Mouse (Mus musculus) megakaryocyte, embryonic 14.5 days (primary cell): Measurements from ENCODE around the gene Fgfr2. TPM values are rescaled to one million over a fixed set of nuclear protein-coding genes. Genes with fewer than 3 reads are reported as not detected.

Source experiments
- H3K27me3 ChIP-seq: replicated peaks from 2 replicates; pipeline ENCODE3; 2012; ENCODE audit warnings: inconsistent platforms
- H3K36me3 ChIP-seq: replicated peaks from 2 replicates; pipeline ENCODE3; 2012; ENCODE audit warnings: low read length, inconsistent platforms, mixed read lengths
- H3K4me1 ChIP-seq: 2 replicates; pipeline ENCODE4 v1.6.1; 2012; ENCODE audit warnings: inconsistent platforms
- H3K4me3 ChIP-seq: replicated peaks from 2 replicates; pipeline ENCODE3; 2012; ENCODE audit warnings: moderate library complexity, mild to moderate bottlenecking, inconsistent platforms
- H3K9me3 ChIP-seq: 2 replicates; pipeline ENCODE4 v1.6.1; 2012; ENCODE audit warnings: inconsistent platforms
- FLI1 ChIP-seq: IDR thresholded peaks from 2 replicates; pipeline ENCODE4 v1.6.1; 2012; ENCODE audit warnings: low read length, inconsistent platforms, mixed read lengths
- GATA1 ChIP-seq: IDR thresholded peaks from 3 replicates; pipeline ENCODE4 v1.6.1; 2012; ENCODE audit warnings: mixed read lengths, low read length, inconsistent platforms, borderline replicate concordance
- polyA plus RNA-seq: library from polyadenylated mRNA; stranded (reverse); fragments of >175 nt; gene quantifications from 2 replicates; pipeline ENCODE4 v1.2.3, GENCODE M21; 2012; ENCODE audit warnings: low replicate concordance; ENCODE audit not compliant: insufficient read depth

Gene Fgfr2
- polyA plus RNA-seq, 1 experiment = 0.45 TPM

DNA sequence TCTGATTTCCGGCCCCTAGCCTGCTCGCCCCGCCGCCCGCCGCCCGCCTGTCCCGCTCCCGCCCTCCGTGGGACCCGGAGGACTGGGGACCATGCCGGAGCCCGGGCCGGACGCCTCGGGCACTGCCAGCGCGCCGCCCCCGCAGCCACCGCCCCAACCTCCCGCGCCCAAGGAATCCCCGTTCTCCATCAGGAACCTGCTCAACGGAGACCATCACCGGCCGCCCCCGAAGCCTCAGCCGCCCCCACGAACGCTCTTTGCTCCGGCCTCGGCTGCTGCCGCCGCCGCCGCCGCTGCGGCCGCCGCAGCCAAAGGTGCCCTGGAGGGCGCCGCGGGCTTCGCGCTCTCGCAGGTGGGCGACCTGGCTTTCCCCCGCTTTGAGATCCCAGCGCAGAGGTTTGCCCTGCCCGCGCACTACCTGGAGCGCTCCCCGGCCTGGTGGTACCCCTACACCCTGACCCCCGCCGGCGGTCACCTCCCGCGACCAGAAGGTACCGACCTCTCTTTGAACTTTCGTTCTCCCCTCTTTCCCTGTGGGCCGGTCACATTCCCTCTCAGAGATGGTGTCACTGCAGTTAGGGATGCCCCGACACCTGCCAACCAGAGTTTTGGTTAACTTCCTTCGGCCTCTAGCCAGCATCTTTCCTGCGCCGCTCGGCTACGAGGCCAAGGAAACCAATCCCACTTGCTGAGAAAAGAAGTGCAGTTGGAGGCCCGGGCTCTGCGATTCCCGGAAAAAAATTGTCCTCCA, 1580.1 kb downstream of the Fgfr2 start:
- Histone ChIP-seq H3K4me1 (peaks cover 32% of the 10 kb centered on the region), H3K4me3 (peak overlapping the region; percentile 75), H3K9me3 (no peaks in the 10 kb centered on the region), H3K27me3 (peaks cover 95% of the 10 kb centered on the region), H3K36me3 (no peaks in the 10 kb centered on the region)
- TF ChIP-seq GATA1 = no peak
- no peak for TF ChIP-seq FLI1

DNA sequence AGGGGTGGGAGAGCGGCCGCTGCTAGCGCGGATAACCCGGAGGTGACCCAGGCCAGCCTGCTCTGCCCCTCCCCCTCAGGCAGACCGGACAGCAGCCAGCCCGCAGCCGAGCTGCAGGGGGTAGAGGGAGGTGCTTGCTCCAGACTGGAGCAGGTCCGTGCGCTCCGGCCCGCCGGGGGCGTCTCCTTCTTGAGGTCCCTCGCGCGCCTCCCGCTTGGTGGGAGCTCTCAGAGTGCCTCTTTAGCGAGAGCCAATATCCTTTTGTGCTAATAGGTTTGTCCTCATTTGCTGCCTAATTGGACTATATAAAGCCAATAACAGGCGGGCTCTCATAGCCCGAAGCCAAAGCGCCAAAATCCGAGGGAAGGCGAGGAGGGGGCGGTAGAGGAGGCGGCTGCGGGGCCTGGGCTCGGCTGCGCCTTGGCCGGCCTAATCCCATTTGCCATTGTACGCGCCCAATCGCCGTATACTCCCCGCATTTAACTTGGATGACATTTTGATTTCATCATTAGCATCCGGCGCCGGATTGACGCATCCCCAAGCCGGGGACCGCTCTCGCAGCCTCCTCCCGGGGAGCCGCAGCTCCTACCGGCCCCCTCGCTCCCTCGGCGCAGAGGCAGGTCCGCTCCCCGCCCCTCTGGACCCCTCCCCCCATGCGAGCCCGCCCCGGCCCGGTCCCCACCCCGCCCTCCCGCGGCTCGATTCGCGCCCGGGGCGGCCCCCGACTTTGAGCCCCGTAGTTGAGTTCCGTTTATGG, 1580.9 kb downstream of the Fgfr2 start, which contains the start of gene Hmx3:
Hmx3 (plus strand) TSS at position 753 of the 757 bp plus-strand sequence.
- Histone ChIP-seq H3K36me3 (no peaks in the 10 kb centered on the region), H3K4me3 (peak within 1 kb of the TSS; percentile 80), H3K4me1 (peaks cover 32% of the 10 kb centered on the region), H3K9me3 (no peaks in the 10 kb centered on the region), H3K27me3 (peaks cover 94% of the 10 kb centered on the region)
- TF ChIP-seq GATA1 (no peak), FLI1 (no peak)

DNA sequence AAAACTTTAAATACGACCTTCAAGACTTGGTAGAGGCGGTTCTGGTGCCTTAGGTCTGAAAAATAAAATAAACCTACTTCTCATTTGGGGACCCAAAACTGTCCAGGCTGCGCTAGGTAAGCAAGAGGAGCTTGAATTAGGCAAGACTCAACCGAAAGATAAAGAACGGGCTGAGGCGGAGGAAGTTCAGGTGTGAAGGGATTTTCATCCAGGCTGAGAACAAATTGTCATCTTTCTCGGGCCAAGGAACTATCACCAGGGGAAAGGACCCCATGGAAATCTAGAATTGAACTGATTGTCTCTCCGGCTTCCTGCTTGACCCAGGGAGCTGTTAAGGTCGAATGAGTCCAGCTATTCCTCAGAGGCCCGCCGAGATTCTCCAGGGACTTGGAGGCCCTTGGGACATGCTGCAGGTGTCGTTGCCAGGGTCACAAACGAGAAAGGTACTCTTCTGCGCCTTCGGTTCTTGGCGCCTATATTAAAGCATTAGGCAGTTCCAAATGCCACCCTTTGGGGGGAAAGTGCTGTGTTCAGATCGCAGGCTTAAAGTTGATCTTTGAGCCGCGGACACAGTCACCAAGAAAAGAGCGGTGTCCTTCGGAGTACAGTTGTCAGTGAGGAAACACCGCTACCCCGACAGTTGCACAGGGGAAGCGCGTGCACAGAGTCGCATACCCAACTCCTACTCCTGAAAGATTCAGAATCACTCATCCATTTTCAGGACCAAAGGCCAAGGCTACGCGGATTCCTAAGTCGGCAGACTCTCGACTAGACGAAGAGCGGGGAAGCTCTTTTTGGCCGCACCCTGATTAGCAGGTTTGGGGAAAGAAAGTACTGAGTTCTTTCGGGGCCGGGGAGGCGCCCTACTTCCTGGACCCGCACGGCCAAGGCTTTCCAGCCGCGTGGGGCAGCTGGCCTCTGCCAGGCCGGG, 1581.7 kb downstream of the Fgfr2 start:
- Histone ChIP-seq H3K4me1 (peaks cover 32% of the 10 kb centered on the region), H3K4me3 (peak overlapping the region; percentile 42), H3K36me3 (no peaks in the 10 kb centered on the region), H3K27me3 (peaks cover 94% of the 10 kb centered on the region), H3K9me3 (no peaks in the 10 kb centered on the region)
- TF ChIP-seq GATA1 (no peak), FLI1 (no peak)

DNA sequence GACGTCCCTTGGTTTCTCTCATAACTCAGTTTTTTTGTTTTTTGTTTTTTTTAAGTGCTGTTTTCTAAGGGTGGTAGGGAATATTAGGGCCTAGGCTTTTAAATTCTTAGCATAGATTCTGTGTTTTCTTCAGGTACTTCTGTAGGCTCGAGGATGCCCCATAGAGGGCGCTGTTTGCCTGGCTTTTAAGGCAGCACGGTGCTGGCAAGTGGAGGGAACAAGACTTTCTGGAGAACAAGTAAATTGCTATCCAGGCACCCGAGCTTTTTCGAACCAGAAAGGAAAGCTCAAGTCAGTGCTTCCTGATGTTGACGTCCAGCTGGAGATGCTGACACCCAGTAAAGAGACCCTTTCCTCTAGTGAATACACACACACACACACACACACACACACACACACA, 1583.2 kb downstream of the Fgfr2 start:
- TF ChIP-seq FLI1 (no peak), GATA1 (no peak)
- Histone ChIP-seq H3K36me3 (no peaks in the 10 kb centered on the region), H3K4me3 (no peak overlapping the region), H3K9me3 (no peaks in the 10 kb centered on the region), H3K27me3 (peaks cover 86% of the 10 kb centered on the region), H3K4me1 (peaks cover 32% of the 10 kb centered on the region)

DNA sequence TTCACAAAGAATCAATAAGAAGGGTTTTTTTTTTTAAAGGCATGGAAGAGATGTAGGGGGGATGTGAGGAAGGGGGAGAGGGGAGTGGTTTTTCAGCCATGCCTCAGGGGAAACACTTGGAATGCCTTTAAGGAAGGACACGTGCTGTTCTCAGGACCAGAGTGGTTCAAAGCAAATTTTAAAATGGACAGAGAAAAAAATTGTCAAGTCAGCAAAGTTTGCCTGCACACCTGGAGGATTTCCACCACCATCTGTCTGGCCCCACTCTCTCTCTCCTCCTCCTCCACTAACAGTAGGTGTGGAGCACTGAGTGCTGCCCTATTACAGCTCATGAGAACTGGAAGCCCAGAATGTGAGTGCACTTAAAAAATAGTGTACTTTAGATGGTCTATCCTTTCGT, 1619.4 kb downstream of the Fgfr2 start:
- Histone ChIP-seq H3K27me3 (peaks cover 10% of the 10 kb centered on the region), H3K36me3 (no peaks in the 10 kb centered on the region), H3K9me3 (no peaks in the 10 kb centered on the region), H3K4me3 (no peak overlapping the region), H3K4me1 (no peaks in the 10 kb centered on the region)
- TF ChIP-seq GATA1 = no peak
- TF ChIP-seq FLI1 = no peak

DNA sequence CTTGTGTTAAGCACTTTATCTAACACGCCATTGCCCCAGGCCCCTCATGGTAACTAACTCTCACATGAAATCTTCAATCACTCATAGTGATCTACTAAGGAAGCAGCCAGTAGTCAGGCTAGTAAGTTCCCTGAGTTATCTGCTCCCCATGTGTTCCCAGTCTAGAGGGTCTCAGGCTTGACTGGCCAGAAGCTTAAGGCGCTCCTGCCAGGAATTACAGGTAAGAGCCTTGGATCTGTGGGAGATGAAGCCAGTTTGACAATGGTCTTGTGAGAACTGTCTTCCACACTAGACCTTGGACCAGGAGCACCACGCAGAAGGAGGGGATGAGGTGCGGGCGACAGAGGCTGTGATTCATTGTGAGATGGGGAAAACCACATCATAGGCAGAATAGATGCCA, 1644.7 kb downstream of the Fgfr2 start:
- Histone ChIP-seq H3K4me3 (no peak overlapping the region), H3K9me3 (no peaks in the 10 kb centered on the region), H3K36me3 (no peaks in the 10 kb centered on the region), H3K27me3 (peaks cover 8% of the 10 kb centered on the region), H3K4me1 (no peaks in the 10 kb centered on the region)
- TF ChIP-seq GATA1 (no peak), FLI1 (no peak)

DNA sequence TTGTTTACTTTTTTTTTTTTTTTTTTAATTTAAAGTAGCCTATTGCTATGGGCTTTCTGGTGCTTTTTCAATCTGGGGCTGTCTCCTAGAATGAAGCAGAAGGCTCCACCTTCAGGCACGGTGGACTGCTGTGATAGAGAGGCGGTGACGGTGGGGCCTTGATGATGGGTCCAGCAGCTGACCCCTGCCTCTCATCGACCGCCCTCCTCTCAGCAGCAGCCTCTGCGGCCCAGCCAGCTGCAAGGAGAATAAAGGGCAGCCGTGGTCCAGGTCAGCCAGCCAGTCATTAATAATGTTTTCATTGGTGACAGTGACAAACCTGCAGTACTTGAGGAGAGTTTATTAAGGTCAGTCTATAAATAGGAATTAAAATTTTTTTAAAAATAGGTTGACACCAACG, 1646.0 kb downstream of the Fgfr2 start:
- Histone ChIP-seq H3K4me3 (no peak overlapping the region), H3K36me3 (no peaks in the 10 kb centered on the region), H3K9me3 (no peaks in the 10 kb centered on the region), H3K27me3 (peaks cover 8% of the 10 kb centered on the region), H3K4me1 (no peaks in the 10 kb centered on the region)
- TF ChIP-seq GATA1 (no peak), FLI1 (no peak)

DNA sequence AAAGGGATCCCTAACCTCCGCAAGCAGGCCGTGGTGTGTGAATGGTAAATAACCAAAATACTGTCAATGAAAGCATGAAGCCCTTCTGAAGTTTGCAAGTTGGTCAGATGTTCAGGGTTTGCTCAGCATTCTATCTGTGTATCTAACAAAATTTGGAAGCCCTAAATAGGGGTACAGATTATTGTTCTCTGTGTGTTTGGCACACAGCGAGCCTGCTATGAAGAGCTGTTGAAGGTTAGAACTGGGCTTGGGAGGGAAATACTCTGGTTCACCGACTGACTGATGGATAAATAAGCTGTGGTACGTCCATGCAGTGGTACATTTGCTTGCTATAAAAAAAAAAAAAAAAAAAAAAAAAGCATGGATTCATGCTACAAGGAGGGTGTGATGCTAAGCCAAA, 1651.6 kb downstream of the Fgfr2 start:
- H3K9me3 ChIP-seq = peaks cover 16% of the 10 kb centered on the region
- H3K36me3 ChIP-seq = no peaks in the 10 kb centered on the region
- H3K4me3 ChIP-seq = no peak overlapping the region
- no peaks in the 10 kb centered on the region for H3K4me1 ChIP-seq
- peaks cover 15% of the 10 kb centered on the region for H3K27me3 ChIP-seq
- no peak for TF ChIP-seq FLI1
- no peak for TF ChIP-seq GATA1

DNA sequence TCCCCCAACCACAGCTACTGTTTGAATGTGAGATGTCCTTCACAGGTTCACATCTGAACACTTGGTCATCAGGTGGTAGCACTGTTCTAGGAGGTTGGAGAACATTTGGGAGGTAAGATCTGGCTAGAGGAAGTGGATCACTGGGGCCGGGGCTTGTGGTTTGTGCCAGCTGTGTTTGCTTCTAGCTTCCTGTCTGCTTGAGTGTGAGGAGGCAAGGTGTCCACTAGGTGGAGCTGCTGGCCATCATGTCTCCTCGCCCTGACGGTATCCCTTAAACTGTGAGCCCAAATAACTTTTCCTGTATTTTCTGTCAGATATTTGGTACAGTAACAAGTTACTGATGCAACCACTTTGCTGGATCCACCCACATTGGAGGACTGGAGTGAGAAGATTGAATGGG, 1653.6 kb downstream of the Fgfr2 start:
- no peaks in the 10 kb centered on the region for H3K4me1 ChIP-seq
- no peaks in the 10 kb centered on the region for H3K36me3 ChIP-seq
- peaks cover 16% of the 10 kb centered on the region for H3K9me3 ChIP-seq
- no peak for TF ChIP-seq FLI1
- no peak for TF ChIP-seq GATA1
- no peak overlapping the region for H3K4me3 ChIP-seq
- peaks cover 18% of the 10 kb centered on the region for H3K27me3 ChIP-seq

DNA sequence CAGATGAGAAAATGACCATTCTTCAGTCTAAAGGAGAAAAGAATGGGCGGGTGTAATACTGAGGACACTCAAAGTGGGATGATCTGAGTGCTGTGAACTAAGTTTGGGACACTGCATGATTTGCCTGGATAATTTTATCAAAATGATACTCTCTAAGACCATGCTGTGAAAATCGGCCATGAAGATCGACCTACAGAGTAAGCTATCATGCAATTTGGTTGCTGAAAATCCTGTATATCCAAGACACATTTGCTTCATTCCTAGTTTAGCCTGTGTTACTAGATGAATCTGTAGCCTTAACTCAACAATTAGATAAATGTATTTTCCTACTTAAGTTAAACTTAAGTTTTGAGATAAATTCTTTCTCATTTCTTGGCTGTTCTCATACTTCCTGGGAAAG, 1655.8 kb downstream of the Fgfr2 start:
- Histone ChIP-seq H3K27me3 (peaks cover 16% of the 10 kb centered on the region), H3K36me3 (no peaks in the 10 kb centered on the region), H3K4me3 (no peak overlapping the region), H3K4me1 (no peaks in the 10 kb centered on the region), H3K9me3 (peaks cover 16% of the 10 kb centered on the region)
- TF ChIP-seq GATA1 (no peak), FLI1 (no peak)
